Mouse (Mus musculus): Measurements from ENCODE around the gene Cpm.

- no peak for TF ChIP-seq POLR2A (IDR thresholded peaks at IDR 0.05; ENCODE audit: extremely low read depth, insufficient read depth, low read length)
- no peak for TF ChIP-seq CTCF (IDR thresholded peaks at IDR 0.05; ENCODE audit: extremely low read depth, insufficient read depth, low read length)
These were observed 34.9 kb upstream of the Cpm start for GRCm38 (mm10) chr10:117594291-117594850.
